Mouse (Mus musculus): ENCODE data around the gene Hydin. TPM values are rescaled to one million over a fixed set of nuclear protein-coding genes. Genes with fewer than 3 reads are reported as not detected.

The Hydin gene
- polyA plus RNA-seq (2017; shearing (Covaris generic)) = 1 to 10 TPM; 1.1 to 2.2 TPM

DNA sequence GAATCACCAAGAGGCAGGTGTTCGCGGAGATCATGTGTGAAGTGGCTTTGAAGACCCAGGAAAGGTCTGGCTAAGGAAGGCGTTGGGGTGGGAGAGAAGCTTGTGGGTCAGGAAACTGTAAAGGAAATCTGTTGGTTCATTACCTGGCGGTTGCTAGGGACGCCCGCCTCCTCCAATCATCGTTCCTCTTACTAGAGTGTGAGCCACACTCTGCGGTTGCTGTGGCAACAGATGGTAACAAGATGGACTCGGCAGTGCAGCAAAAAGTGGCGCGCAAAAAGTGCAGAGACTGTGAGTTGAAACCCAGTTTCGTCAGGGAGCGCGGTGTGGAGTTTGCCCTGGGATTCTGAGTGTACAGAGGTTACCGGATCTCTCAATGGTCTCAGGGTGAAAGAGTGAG lies at the start of gene Hydin:
Gene Hydin, plus strand, starts transcription at position 237 of the 400 bp plus-strand sequence.

DNA sequence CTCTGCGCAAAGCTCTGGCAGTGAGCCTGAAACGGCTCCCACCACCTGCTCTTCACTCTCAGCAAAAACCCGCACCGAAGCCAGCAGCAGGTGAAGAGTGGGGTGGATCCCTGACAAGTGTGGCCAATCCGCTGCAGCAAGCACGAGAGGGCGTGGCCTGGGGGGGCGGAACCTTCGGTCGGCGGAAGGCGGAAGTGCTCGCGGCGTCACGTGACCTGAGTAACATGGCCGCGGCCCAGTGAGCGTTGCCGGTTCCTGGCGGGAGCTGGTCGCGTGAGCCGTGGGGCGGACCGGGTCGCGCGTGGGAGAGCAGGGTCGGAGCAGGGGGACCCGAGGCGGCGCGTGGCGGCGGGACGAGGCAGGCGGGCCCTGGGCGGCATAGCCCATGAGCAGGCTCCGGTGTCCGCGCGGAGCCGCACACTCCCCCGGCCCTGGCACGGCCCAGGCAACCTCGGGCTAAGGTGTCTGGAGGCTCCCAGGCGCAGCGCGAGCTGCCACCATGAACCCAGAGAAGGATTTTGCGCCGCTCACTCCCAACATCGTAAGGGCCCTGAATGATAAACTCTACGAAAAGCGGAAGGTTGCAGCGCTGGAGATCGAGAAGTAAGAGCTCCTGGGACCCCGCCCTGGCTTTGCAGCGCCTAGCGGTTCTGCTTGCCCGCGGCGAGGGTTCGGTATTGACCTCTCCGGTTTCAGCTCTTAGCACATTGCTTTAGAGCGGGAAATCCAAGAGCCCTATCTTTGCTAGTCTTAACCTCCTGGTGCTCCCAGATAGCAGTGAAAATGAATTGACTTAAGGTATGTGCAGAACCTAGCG lies 351.8 kb downstream of the Hydin start, which contains the start of gene Vac14:
Gene Vac14, plus strand, starts transcription at position 195 of the 817 bp plus-strand sequence.

Other genes starting within 250 kb of the Hydin start
- gene Chst4, start 227.2 kb upstream of the Hydin start, polyA plus RNA-seq (2017; shearing (Covaris generic)) = under 1 TPM in 1 of 2 experiments, not detected in 1; 0.48 TPM
- gene Zfp612, start 187.2 kb upstream of the Hydin start, polyA plus RNA-seq (2017; shearing (Covaris generic)) = 1 to 10 TPM; 3.1 to 4.4 TPM
- gene Gm21964, start 165.8 kb upstream of the Hydin start, polyA plus RNA-seq (2017; shearing (Covaris generic)) = under 1 TPM in 1 of 2 experiments, not detected in 1; 0.11 TPM
- not detected for gene Gm17720, start 164.2 kb upstream of the Hydin start, polyA plus RNA-seq (2017; shearing (Covaris generic))
- not detected for gene Calb2, start 98.8 kb upstream of the Hydin start, polyA plus RNA-seq (2017; shearing (Covaris generic))
- 10 to 100 TPM in 1 of 2 experiments, 1 to 10 TPM in 1; 9.4 to 11.9 TPM for gene Cmtr2, start 51.3 kb upstream of the Hydin start, polyA plus RNA-seq (2017; shearing (Covaris generic))

Data from inflammation-experienced regulatory T-cells (primary cell).